8 mouse cellular contexts compared by ENCODE assay signal in genomic region chr1:39105546-39106371, GRCm38 (mm10).
DNase-seq lines count a peak whose midpoint lies in the region; ATAC-seq and TF ChIP-seq lines count a peak whose summit lies in the region.

No protein-coding gene starts in this region.

- no peaks in the 10 kb centered on the region for H3K4me1 ChIP-seq in forebrain, postnatal 0 days (ENCODE audit: insufficient read depth)
- H3K4me1 ChIP-seq in forebrain, embryonic 16.5 days (replicated peaks; ENCODE audit: control insufficient read depth, insufficient read depth, low read length) = no peaks in the 10 kb centered on the region
- no peaks in the 10 kb centered on the region for H3K4me1 ChIP-seq in hindbrain, embryonic 16.5 days (ENCODE audit: control insufficient read depth, insufficient read depth, low read depth, low read length)
- no peaks in the 10 kb centered on the region for H3K4me1 ChIP-seq in midbrain, embryonic 15.5 days

- no peak overlapping the region for H3K4me2 ChIP-seq in forebrain, postnatal 0 days (ENCODE audit: low read depth)
- no peak overlapping the region for H3K4me2 ChIP-seq in forebrain, embryonic 16.5 days (ENCODE audit: low read length)
- H3K4me2 ChIP-seq in hindbrain, embryonic 16.5 days (ENCODE audit: low read length) = no peak overlapping the region
- H3K4me2 ChIP-seq in midbrain, embryonic 15.5 days = no peak overlapping the region

- no peak overlapping the region for H3K4me3 ChIP-seq in forebrain, postnatal 0 days (ENCODE audit: low read depth, low read length)
- H3K4me3 ChIP-seq in forebrain, embryonic 16.5 days (replicated peaks; ENCODE audit: low read length) = no peak overlapping the region
- H3K4me3 ChIP-seq in hindbrain, embryonic 16.5 days (ENCODE audit: low read length) = no peak overlapping the region
- H3K4me3 ChIP-seq in midbrain, embryonic 15.5 days = no peak overlapping the region

- no peaks in the 10 kb centered on the region for H3K9me3 ChIP-seq in forebrain, postnatal 0 days (ENCODE audit: low read length)
- no peaks in the 10 kb centered on the region for H3K9me3 ChIP-seq in forebrain, embryonic 16.5 days (ENCODE audit: control insufficient read depth, low read length)
- H3K9me3 ChIP-seq in hindbrain, embryonic 16.5 days (ENCODE audit: control insufficient read depth, low read length) = no peaks in the 10 kb centered on the region
- no peaks in the 10 kb centered on the region for H3K9me3 ChIP-seq in midbrain, embryonic 15.5 days

- 0 out of 2 replicates have a peak, but pooled peaks have one; percentile 32 for ATAC-seq in forebrain, postnatal 0 days
- ATAC-seq in forebrain, embryonic 16.5 days = no peak
- ATAC-seq in megakaryocyte progenitor cell, adult 5-6 weeks (replicated peaks; ENCODE audit: poor library complexity) = 0 out of 2 replicates have a peak, but pooled peaks have one; percentile 37
- no peak for ATAC-seq in hindbrain, embryonic 16.5 days
- no peak for ATAC-seq in midbrain, embryonic 15.5 days (replicated peaks)

- no peak for TF ChIP-seq CTCF in forebrain, postnatal 0 days (IDR thresholded peaks at IDR 0.05; ENCODE audit: low read depth)

- no peak overlapping the region for H3K9ac ChIP-seq in forebrain, postnatal 0 days
- H3K9ac ChIP-seq in forebrain, embryonic 16.5 days (replicated peaks; ENCODE audit: low read depth, low read length) = no peak overlapping the region
- H3K9ac ChIP-seq in hindbrain, embryonic 16.5 days (ENCODE audit: low read depth, low read length) = no peak overlapping the region
- H3K9ac ChIP-seq in midbrain, embryonic 15.5 days = no peak overlapping the region

- no peaks in the 10 kb centered on the region for H3K27me3 ChIP-seq in forebrain, postnatal 0 days (ENCODE audit: insufficient read depth, low read length)
- no peaks in the 10 kb centered on the region for H3K27me3 ChIP-seq in forebrain, embryonic 16.5 days (replicated peaks; ENCODE audit: control insufficient read depth, insufficient read depth, low read length)
- no peaks in the 10 kb centered on the region for H3K27me3 ChIP-seq in hindbrain, embryonic 16.5 days (replicated peaks; ENCODE audit: control insufficient read depth, insufficient read depth, low read length)
- no peaks in the 10 kb centered on the region for H3K27me3 ChIP-seq in midbrain, embryonic 15.5 days (replicated peaks)

- WGBS in forebrain, postnatal 0 days = 59% methylated on average over 17 of the region's 17 CpGs
- 63% methylated on average over 17 of the region's 17 CpGs for WGBS in forebrain, embryonic 16.5 days
- 69% methylated on average over 17 of the region's 17 CpGs for WGBS in hindbrain, embryonic 16.5 days
- WGBS in midbrain, embryonic 15.5 days = 53% methylated on average over 17 of the region's 17 CpGs

- no peaks in the 10 kb centered on the region for H3K36me3 ChIP-seq in forebrain, postnatal 0 days (ENCODE audit: insufficient read depth)
- H3K36me3 ChIP-seq in forebrain, embryonic 16.5 days (ENCODE audit: control insufficient read depth, insufficient read depth) = no peaks in the 10 kb centered on the region
- no peaks in the 10 kb centered on the region for H3K36me3 ChIP-seq in hindbrain, embryonic 16.5 days (ENCODE audit: control insufficient read depth, insufficient read depth, low read length)
- no peaks in the 10 kb centered on the region for H3K36me3 ChIP-seq in midbrain, embryonic 15.5 days (replicated peaks)

- no peak for DNase-seq in forebrain, postnatal 0 days
- peak; percentile 54 for DNase-seq in adrenal gland, postnatal 25 days
- peak; percentile 30 to 66 for DNase-seq in heart, adult 9 months (ENCODE audit: low spot score in 2 of 2)
- no peak for DNase-seq in left cerebral cortex, adult 8-10 months (ENCODE audit: low spot score in 2 of 2)

- no peak overlapping the region for H3K27ac ChIP-seq in forebrain, postnatal 0 days (ENCODE audit: low read depth, low read length)
- H3K27ac ChIP-seq in forebrain, embryonic 16.5 days (ENCODE audit: low read length) = no peak overlapping the region
- H3K27ac ChIP-seq in hindbrain, embryonic 16.5 days (ENCODE audit: low read depth, low read length) = no peak overlapping the region
- no peak overlapping the region for H3K27ac ChIP-seq in midbrain, embryonic 15.5 days

Comparison
In these comparisons a context has a peak if more than half of its experiments do, and no peak if none do; other contexts are left out.
1. ATAC-seq: peak in forebrain, postnatal 0 days (single experiment) and megakaryocyte progenitor cell, adult 5-6 weeks (single experiment); none in forebrain, embryonic 16.5 days (single experiment), hindbrain, embryonic 16.5 days (single experiment) and midbrain, embryonic 15.5 days (single experiment).
2. DNase-seq: peak in adrenal gland, postnatal 25 days (single experiment) and heart, adult 9 months (2 of 2); none in forebrain, postnatal 0 days (single experiment) and left cerebral cortex, adult 8-10 months (0 of 2).